Mouse (Mus musculus) cortical plate, adult 2 months (tissue): ENCODE measurements around the gene Slc5a8. TPM values are rescaled to one million over a fixed set of nuclear protein-coding genes. Genes with fewer than 3 reads are reported as not detected.

Experiments
- H3K27ac ChIP-seq: fragments of 200-500 bp; 2 replicates; pipeline ENCODE4 v1.5.1; 2012; ENCODE audit warnings: low read length, control low read depth, inconsistent platforms; ENCODE audit not compliant: insufficient read depth
- H3K4me1 ChIP-seq: fragments of 200-500 bp; 2 replicates; pipeline ENCODE4 v1.6.1; 2011; ENCODE audit warnings: low read length; ENCODE audit not compliant: control insufficient read depth, insufficient read depth
- H3K4me3 ChIP-seq: fragments of 200-500 bp; 2 replicates; pipeline ENCODE4 v1.5.1; 2011; ENCODE audit warnings: mild to moderate bottlenecking, low read length, control low read depth; ENCODE audit not compliant: insufficient read depth
- CTCF ChIP-seq: fragments of 200-500 bp; IDR thresholded peaks from 2 replicates; pipeline ENCODE4 v1.5.1; 2011; ENCODE audit warnings: mild to moderate bottlenecking, control low read depth, low read length; ENCODE audit not compliant: insufficient read depth; ENCODE audit errors: extremely low read depth
- POLR2A ChIP-seq: fragments of 200-500 bp; IDR thresholded peaks from 2 replicates; pipeline ENCODE4 v1.6.1; 2011; ENCODE audit warnings: mild to moderate bottlenecking, low read length, control low read depth; ENCODE audit not compliant: insufficient read depth; ENCODE audit errors: extremely low read depth
- polyA plus RNA-seq: library from polyadenylated mRNA; depleted of rRNA; stranded (reverse); fragments of >200 nt; gene quantifications from 2 replicates; pipeline ENCODE4 v1.2.3, GENCODE M21; 2012; rRNA removed

Gene Slc5a8
- polyA plus RNA-seq, 1 experiment = not detected

DNA sequence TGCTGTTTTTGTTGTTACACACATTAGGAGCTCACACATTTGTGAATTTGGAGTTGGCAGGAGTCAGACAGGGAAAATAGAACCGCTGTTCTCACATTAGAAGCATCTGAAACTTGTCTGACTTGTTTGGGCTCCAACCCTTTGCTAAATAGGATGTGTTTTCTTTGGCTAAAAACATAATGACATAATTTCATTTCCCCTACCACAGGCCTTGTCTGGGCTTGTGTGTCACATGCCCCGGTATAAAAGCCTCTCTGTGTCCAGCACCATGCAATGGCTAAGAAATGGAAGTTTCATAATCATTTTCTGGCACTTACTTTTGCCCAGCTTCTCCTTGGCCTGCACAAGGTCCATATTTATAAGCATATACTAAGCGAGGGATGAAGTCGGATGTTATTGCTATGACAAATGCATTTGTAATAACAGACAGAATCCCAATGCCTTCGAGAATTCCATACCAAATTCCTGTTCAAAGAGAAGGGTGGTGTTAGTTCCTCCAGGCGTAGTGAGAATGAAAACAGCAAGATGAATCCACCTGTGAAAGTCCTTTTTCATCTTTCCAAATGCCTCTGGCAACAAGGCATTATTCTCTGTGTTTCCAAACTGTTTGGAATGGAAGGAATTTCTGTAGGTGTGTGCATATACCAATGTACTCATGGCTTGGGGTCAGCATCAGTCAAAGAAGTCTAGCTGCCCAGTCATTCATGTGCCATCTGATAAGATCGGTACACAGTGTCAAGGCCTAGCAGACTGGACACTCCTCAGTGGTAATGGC, 85.3 kb downstream of the Slc5a8 start:
- no peak for TF ChIP-seq POLR2A
- no peak for TF ChIP-seq CTCF
- no peak overlapping the region for H3K27ac ChIP-seq
- no peak overlapping the region for H3K4me3 ChIP-seq
- H3K4me1 ChIP-seq = no peaks in the 10 kb centered on the region

DNA sequence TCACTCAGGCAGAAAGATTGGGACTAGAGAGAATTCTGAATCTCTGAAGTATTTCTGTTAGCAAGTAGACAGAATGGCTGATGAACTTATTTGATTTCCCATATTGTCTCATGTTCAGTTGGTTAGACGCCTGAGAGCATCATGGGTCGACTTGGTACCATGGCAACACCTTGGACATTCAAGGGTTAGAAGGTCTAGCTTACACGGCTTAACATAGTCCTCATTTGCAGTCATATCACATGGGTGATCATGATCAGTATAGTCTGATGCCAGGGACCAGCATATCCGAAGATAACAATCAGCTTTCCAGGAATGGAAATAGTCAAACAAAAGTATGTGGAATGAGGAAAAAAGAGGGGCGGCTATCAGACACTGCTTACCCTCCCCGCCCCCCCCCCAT, 93.1 kb downstream of the Slc5a8 start:
- Histone ChIP-seq H3K27ac (no peak overlapping the region), H3K4me1 (no peaks in the 10 kb centered on the region), H3K4me3 (no peak overlapping the region)
- TF ChIP-seq POLR2A = no peak
- TF ChIP-seq CTCF = no peak

Other genes with a start within 250 kb of the Slc5a8 start
- gene Spic, start 201.0 kb upstream of the Slc5a8 start, polyA plus RNA-seq = not detected in 2 replicates
- gene Arl1, start 155.1 kb upstream of the Slc5a8 start, polyA plus RNA-seq = 130 and 132 TPM in 2 replicates
- gene Utp20, start 59.2 kb upstream of the Slc5a8 start, polyA plus RNA-seq = 18.0 and 18.7 TPM in 2 replicates